Mouse (Mus musculus): Measurements from ENCODE around the gene Camta1.

- TF ChIP-seq CTCF (IDR thresholded peaks at IDR 0.05; ENCODE audit: low read depth, low read length), result no peak
- TF ChIP-seq POLR2A (IDR thresholded peaks at IDR 0.05; ENCODE audit: extremely low read depth, insufficient read depth, low read length), result no peak
These were observed 820.2 kb downstream of the Camta1 start for GRCm38 (mm10) chr4:151041506-151041905.

Measured in liver, adult 2 months (tissue).